Mouse (Mus musculus) lung, adult 2 months (tissue): Measurements from ENCODE around the gene Clcn1.

Experiments
- CTCF ChIP-seq: fragments of 200-500 bp; IDR thresholded peaks from 2 replicates; pipeline ENCODE4 v1.5.1; 2011; ENCODE audit warnings: mild to moderate bottlenecking, low read length, control low read depth; ENCODE audit not compliant: insufficient read depth
- POLR2A ChIP-seq: fragments of 200-500 bp; IDR thresholded peaks from 2 replicates; pipeline ENCODE4 v1.6.1; 2011; ENCODE audit warnings: low read depth, mild to moderate bottlenecking, control low read depth, low read length, borderline replicate concordance; ENCODE audit errors: extremely low read depth

DNA sequence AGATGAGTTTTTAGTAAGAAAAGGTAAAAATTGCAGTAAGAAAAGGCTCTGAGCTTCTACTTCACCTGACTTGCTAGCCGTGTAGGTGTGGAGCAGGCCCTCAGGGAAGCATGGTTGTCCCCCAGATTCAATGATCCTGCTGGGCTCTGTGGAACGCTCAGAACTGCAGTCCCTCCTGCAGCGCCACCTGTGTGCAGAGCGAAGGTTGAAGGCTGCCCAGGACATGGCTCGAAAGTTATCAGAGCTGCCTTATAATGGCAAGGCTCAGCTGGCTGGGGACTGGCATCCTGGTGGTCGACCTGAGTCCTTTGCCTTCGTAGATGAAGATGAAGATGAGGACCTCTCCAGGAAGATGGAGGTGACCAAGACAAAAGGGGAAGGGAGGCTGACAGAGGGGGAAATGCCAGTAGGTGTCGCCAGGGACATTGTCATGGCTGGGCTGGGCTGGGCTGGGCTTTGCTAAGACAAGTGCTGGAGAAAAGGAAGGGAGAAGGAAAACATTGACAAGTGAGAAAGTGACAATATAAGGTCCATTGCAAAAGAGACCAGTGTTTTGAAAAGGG lies 23.4 kb downstream of the Clcn1 start:
- TF ChIP-seq POLR2A (no peak), CTCF (no peak; the same call in 1 of the 2 replicates)
